Mouse (Mus musculus): ENCODE results near the gene Mdfi.

The Mdfi gene

DNA sequence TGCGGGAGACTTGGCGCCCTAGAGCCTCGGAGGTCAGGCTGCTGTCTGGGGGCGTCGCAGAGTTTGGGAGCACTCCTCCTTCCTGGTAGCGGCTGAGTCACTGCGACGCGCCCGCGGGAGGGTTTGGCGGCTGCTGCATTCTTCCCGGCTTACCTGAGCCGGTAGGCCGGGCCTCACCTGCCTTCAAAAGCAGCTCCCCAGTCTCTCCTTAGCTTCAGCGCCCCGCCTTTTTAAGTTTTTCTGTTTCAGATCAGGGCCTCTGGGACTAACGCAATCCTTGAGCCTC, at the start of gene Mdfi:
Mdfi (minus strand) TSS at position 210 of the 286 bp plus-strand sequence.
- peak in 1 of 2 experiments; percentile 22 for DNase-seq (ENCODE audit: low spot score in 2 of 2)

- no peak for DNase-seq (ENCODE audit: low spot score in 2 of 2)
These were observed 48.6 kb upstream of the Mdfi start for GRCm38 (mm10) chr17:47883099-47883498.

DNA sequence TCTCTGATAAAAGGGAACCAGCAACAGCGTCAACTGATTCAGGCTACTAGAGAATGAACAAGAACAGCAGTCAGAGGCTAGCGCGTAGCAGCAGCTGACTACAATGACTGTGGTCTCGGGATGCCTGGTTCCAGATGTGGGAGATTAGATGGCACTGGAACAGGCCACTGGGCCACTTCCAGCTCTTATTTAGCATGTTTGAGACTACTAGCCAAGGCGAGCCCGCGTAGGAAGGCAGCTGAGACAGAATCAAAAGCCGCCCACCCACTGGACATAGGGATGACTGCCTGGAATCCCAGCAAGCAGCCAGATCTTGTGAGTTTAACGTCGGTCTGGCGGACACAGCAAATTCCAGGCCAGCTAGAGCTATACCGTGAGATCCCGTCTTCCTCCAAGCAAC, 46.8 kb upstream of the Mdfi start:
- DNase-seq (ENCODE audit: low spot score in 2 of 2) = no peak

GRCm38 (mm10) chr17:47879207-47879606, 44.7 kb upstream of the Mdfi start:
- peak in 1 of 2 experiments; percentile 59 for DNase-seq (ENCODE audit: low spot score in 2 of 2)

DNA sequence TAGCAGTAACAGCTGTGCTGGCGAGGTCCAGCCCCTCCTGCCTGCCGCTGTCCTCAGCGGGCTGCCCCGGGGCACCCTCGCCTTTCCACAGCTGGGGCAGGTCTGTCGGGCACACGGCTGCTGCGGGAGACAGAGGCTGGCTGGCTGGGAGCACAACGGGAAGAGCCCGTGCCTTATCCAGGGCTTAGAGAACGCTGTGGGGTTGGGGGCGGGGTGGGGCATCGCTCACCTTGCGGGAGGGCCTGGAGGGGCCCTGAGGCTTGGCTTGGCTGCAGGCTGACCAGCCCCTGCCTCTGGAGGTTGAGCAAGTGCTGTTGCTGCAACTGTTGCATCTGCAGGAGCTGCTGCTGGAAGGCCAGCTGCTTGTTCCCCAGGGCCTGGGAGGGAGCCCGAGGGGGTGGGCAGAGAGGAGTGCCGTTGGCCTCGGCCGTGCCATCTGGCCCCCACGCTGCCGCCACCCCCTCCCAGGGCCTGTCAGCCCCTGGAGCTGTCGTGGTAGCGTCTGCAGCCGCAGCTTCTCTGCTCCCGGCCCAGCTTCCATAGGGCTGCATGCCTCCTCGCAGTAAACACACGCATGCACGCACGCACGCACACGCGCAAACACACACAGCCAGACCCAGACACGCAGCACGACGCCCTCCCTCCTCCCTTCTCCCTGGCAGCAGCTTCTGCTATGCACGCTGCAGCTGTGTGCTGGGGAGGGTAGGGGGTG, 44.0 kb upstream of the Mdfi start:
- peak; percentile 87 to 89 for DNase-seq (ENCODE audit: low spot score in 2 of 2)

DNA sequence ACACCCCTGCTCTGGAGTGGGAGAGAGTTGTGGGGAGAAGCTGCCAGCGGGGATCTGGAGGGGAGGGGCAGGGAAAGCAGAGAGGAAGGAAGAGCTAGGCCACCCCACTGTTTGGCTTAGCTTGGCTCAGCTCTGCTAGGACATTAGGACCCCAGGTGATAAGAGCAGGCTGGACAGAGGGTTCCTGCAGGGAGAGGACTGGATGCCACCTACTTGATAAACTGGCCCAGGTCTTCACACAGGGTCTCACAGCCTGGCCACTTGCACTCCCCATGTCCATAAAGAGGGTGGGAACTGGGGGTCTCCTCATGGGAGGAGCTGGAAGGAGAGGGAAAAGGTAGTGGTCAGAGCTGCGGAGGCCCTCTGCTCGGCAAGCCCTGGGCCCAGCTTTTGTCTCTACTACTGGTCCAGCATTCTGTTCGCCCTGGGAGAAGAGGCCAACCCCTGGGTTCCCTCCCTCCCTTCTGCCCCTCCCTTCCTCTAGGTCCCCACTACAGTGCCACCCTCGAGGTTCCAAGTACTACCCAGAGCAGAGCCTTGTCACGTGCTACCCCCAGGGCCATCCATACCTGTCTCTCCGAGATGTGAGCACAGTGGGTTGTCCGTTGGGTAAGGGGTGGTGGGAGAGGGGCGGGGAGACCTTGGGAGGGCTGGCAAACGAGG, 43.4 kb upstream of the Mdfi start:
- no peak for DNase-seq (ENCODE audit: low spot score in 2 of 2)

DNA sequence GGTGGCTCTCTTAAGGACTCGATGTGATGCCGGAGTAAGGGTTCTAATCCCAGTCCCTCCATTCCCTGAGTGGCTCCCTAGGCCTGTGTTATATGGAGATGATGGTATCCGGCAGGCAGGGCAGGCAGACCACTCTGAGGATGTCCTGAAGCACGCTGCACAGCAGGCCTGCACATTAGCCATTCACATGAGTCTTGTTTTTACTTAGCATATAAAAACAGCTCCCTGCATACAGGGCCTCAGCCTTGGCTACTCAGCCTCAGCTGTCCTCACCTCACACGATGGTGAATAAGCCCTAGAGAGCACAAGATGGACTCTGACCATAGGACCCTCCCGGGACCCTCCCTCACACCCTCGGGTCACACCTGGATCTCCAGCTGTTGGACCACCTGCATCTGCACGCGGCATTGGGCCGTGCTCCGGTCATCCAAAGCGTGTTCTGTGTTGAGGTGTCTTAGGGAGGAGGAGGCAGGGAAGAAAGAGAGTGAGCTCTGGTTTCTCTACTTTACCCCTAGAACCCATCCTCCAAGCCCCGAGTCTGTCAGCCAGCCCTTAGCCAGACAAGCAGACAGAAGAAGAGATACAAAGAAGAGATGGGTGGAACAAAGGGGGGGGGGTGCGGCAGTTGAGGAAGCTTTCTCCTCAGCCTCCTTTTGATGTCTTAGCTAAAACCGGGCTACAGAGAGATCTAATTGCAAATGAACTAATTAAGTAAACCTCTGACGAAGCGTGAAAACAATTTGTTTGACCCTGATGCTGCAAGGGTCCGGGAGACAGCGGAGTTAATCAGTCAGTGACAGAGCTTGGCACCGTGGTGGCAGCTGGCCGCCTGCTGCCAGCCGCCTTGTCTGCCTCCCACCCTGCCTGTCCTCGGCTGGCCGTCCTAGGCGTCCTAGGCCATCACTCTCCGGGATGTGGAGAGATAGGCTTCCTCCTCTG, 42.6 kb upstream of the Mdfi start:
- DNase-seq (ENCODE audit: low spot score in 2 of 2) = no peak

- peak; percentile 90 for DNase-seq (ENCODE audit: low spot score in 2 of 2)
These were observed 38.9 kb upstream of the Mdfi start for GRCm38 (mm10) chr17:47873341-47873791.

DNA sequence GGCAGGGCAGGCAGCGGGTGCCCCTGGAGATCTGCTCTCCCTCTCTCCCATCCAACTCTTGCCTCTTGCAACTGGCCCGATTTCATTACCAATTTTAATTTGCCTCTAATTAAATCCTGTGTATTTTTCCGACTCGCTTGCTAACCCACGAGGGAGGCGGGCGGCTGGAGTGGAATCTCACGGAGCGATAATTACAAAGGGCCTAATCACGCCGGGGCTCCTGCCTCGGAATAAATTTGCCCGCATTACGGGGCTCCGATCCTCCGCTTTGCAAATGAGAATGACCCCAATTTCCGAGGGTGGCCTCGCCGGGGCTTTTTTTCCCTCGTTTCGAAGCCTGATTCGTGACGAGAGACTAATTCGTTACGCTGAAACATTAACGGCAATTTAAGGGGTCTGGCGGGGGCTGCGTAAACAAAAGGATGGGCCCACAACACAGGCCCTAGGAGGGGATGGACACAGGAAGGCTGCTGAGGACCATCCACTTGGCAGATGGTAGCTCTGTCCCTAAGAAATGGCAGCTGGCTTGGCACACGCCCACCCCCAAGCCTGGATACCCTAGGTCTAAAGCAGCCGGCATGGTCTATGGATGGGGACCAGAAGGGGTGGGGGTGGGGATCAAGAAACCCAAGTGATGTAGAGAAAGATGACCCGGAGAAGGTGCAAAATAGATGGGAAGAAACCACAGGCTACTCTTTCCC, 38.0 kb upstream of the Mdfi start:
- DNase-seq (ENCODE audit: low spot score in 2 of 2) = peak; percentile 50 to 62

- DNase-seq (ENCODE audit: low spot score in 2 of 2) = no peak
These were observed 35.4 kb upstream of the Mdfi start for GRCm38 (mm10) chr17:47869874-47870273.

- peak; percentile 60 to 62 for DNase-seq (ENCODE audit: low spot score in 2 of 2)
These were observed 31.5 kb upstream of the Mdfi start for GRCm38 (mm10) chr17:47866037-47866436.

DNA sequence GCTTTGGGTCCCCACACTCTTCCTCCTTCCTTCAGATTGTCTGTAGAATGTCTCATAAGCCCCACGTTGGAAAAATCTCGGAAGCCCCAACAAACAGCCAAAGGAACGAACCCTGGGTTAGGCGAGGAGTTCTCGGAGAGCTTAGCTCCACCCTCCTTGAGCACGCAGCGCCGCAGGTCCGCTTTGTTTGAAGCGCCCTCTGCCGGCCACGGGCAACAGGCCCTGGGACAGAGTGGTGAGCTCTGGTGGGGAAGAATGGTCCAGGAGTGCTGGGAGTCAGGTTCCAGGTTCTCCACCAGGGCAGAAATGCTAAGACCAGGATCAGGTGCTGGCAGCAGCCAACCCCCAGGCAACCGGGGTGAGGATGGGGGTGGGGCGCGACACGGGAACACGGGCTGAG, 30.0 kb upstream of the Mdfi start:
- DNase-seq (ENCODE audit: low spot score in 2 of 2) = peak; percentile 81 to 90

GRCm38 (mm10) chr17:47863437-47863836, 28.9 kb upstream of the Mdfi start:
- no peak for DNase-seq (ENCODE audit: low spot score in 2 of 2)

GRCm38 (mm10) chr17:47863023-47863422, 28.5 kb upstream of the Mdfi start:
- DNase-seq (ENCODE audit: low spot score in 2 of 2) = no peak

GRCm38 (mm10) chr17:47855544-47855943, 21.1 kb upstream of the Mdfi start:
- DNase-seq (ENCODE audit: low spot score in 2 of 2) = peak in 1 of 2 experiments; percentile 20

DNA sequence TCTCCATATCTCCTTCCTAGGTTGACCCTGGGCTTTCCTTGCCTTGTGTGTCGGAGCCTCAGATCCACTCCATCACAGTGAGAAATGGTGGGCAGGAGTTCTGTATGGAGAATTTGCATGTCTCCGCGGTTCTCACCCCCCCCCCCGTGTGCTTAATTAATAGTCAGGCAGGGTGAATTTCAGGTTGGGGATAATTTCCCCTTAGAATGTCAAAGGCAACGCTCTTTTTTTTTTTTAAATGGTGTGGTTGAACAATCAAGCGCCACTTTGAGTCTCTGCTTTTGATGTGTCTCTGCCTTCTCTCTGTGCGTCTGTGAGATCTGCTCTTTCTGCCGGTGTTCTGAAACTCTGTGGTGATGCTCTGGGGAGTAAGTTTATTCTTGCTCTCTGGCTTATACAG, 20.4 kb upstream of the Mdfi start:
- DNase-seq (ENCODE audit: low spot score in 2 of 2) = no peak

DNA sequence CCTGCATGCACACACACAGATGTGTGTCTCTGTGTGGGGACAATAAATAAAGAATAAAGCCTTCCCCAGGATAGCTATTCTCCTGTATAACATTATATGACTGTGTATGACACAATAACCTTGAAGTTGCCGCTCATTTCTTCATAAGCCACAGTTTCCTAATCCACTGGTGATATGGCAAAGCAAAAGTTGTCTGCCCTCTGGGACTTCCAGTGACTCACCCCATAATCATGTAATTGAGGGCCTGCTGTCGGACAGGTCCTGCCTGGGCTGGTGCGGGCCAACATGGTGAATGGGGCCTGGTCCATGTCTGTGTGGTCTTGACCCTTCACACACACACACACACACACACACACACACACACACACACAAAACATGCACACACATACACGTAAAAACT, 19.3 kb upstream of the Mdfi start:
- DNase-seq (ENCODE audit: low spot score in 2 of 2) = no peak

- peak in 1 of 2 experiments; percentile 16 for DNase-seq (ENCODE audit: low spot score in 2 of 2)
These were observed 18.8 kb upstream of the Mdfi start for GRCm38 (mm10) chr17:47853336-47853735.

DNA sequence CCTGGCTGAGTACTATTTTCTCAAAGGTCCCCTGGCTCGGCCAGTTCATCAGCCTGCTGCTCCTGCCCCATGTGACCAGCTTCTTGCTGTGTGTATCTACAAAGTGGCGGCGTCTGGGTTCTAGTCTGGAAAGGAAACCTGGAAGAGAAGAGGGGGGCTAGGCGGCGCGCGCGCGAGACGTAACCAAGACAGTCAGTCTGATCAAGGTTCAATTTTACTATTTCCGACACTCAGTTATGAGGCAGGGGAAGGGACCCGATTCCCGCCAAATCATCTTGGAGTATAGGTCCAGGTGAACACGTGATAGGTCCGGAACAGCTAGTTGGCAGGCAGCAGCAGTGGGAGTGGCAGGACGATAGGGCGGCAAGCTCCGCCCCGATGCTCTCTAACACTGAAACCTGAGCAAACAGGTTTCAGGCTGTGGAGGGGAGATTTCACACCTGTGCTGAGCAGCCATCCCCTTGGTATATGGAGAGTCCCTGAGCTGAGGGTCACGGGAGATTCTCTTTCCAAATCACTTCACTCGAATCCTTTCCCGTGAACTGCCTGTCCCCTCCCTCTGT, 17.4 kb upstream of the Mdfi start:
- peak in 1 of 2 experiments; percentile 17 for DNase-seq (ENCODE audit: low spot score in 2 of 2)

GRCm38 (mm10) chr17:47850639-47851314, 16.3 kb upstream of the Mdfi start:
- peak in 1 of 2 experiments; percentile 18 for DNase-seq (ENCODE audit: low spot score in 2 of 2)

- peak in 1 of 2 experiments; percentile 23 for DNase-seq (ENCODE audit: low spot score in 2 of 2)
These were observed 15.5 kb upstream of the Mdfi start for GRCm38 (mm10) chr17:47850035-47850434.
